Mouse (Mus musculus): ENCODE measurements around the gene Slc22a8.

The Slc22a8 gene

DNA sequence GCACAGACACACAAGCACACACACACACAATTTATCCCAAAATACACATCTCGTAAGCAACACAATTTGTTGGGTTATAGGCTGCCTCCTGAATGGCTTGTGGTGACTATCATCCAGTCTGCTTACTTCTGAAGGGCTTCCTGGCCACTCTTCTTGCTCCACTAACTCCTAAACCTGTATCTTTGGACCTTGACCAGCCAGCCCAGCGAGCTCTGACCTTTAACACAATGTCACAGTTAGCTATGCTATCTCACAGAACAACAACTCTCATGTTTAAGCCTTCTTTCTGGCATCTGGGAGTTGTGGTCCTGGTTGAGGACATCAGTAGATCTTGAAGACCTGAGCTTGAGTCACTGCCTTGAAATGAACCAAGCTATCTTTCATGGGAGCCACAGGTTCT lies 8.2 kb downstream of the Slc22a8 start:
- DNase-seq (ENCODE audit: low read depth, low spot score): no peak

DNA sequence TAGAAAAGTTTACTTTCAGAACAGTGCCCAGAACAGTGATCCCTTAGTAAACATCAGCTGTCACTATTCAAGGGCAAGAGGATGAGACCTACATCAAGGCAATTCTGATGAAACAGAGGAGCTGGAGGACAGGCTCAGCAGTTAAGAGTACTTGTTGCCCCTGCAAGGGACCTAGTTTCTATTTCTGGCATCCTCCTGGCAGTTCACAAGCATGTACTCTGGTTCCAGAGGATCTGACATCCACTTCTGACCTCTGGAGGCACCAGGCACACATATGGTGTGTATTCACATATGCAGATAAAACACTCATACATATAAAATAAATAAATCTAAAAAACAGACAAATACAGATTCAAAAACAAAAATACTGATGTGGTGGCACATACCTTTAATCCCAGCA lies 10.9 kb downstream of the Slc22a8 start:
- no peak for DNase-seq (ENCODE audit: low read depth, low spot score)

- no peak for DNase-seq (ENCODE audit: low read depth, low spot score)
These were observed 11.9 kb downstream of the Slc22a8 start for GRCm38 (mm10) chr19:8602914-8603313.

DNA sequence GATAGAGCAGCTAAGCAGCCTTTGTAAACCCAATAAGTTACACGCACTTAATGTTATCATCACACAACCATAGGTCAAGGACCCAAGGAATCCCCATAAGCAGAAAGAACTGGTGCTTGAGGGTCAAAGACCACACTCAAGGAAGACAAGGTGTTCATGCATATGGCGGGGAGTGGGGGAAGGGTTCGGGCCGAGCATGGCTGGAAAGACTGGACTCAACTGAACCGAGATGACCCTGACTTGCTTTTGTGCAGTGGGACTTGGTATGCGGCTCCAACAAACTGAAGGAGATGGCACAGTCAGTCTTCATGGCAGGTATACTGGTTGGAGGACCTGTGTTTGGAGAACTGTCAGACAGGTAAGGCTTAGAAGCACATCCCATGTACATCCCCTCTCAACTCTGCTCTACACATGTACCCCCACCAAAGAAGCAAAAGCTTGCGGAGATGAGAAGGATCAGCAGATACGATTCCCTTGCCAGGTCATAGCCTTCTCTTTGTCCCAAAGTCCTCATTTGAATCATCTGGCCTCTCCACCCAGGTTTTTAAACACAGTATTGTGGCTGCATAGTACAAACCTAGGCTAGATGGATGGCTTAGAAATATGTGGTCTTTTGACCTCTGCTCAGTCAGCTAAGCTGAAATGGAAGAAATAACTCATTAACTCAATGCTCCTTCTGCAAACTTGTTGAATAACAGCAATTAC lies 13.6 kb downstream of the Slc22a8 start:
- no peak for DNase-seq (ENCODE audit: low read depth, low spot score)

GRCm38 (mm10) chr19:8605241-8605558 lies 14.1 kb downstream of the Slc22a8 start:
- no peak for DNase-seq (ENCODE audit: low read depth, low spot score)

DNA sequence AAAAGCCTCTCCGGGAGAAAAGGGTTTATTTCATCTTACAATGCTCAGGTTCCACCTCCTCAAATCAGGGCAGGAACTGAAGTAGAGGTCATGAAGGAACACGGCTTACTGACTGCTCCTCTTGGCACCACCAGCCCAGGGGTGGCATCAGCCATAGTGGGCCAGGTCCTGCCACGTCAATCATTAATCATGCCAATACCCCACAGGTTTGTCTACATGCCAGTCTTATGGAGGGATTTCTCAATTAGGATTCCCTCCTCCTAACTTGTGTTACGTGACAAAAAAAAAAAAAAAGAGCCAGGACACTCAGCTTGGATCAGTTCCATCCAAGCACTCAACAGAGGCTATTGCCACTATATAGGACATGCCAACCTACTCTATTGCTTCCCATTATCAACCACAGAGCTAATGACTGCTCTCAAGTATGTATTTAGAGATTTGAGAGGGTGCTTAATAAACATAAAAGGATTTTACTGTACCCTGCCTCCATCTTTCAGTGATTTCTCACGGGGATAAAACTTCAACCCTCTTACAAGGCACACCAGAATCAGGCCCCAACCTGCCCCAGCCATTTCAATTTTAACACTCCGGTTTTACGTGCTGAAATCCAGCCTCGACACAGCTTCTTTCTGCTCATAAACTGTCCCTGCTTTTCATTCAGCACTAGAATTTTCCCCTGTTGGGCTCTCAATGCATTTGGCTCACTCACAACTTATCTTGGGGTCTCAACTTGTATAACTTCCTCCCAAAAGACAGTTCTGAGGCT lies 20.5 kb downstream of the Slc22a8 start:
- no peak for DNase-seq (ENCODE audit: low read depth, low spot score)

DNA sequence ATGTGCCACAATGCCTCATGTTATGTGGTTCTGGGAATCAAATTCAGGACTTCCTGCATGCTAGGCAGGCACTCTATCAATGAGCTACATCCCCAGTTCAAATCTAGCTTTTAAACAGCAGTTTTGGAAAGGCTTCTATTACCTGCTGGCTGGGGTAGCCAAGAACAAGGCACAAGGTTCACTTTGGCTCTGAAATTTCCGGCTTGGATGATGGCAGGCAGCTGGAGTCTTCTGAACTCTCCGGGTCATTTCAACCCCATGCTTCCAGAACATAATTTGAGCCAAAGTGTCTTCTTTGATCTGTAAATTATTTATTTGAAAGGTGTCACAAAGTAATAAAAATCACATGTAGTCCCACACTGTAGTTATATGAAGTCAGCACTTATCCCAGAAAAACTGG lies 22.1 kb downstream of the Slc22a8 start:
- no peak for DNase-seq (ENCODE audit: low read depth, low spot score)

- DNase-seq (ENCODE audit: low read depth, low spot score): no peak
These were observed 23.3 kb downstream of the Slc22a8 start for GRCm38 (mm10) chr19:8614343-8614742.

- no peak for DNase-seq (ENCODE audit: low read depth, low spot score)
These were observed 25.3 kb downstream of the Slc22a8 start for GRCm38 (mm10) chr19:8616314-8616713.

GRCm38 (mm10) chr19:8617904-8618303 lies 26.9 kb downstream of the Slc22a8 start, which contains the start of gene Slc22a6:
Gene Slc22a6, plus strand, starts transcription at chr19:8618039.
- no peak for DNase-seq (ENCODE audit: low read depth, low spot score)

DNA sequence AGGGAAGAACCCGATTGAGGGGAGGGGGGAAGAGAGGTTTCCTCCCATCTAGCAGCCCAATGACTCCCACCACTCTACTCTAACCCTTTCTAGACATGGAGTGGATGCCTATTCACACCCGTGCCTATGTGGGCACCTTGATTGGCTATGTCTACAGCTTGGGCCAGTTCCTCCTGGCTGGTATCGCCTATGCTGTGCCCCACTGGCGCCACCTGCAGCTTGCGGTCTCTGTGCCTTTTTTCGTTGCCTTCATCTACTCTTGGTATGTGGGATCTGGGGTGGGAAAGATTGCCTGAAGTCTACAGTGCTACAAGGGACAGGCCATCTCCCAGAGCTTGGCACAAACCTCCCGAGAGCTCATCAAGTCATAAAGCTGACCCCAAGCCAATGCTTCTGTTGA lies 30.0 kb downstream of the Slc22a8 start:
- no peak for DNase-seq (ENCODE audit: low read depth, low spot score)

- no peak for DNase-seq (ENCODE audit: low read depth, low spot score)
These were observed 39.2 kb downstream of the Slc22a8 start for GRCm38 (mm10) chr19:8630249-8630648.

GRCm38 (mm10) chr19:8630826-8631225 lies 39.8 kb downstream of the Slc22a8 start:
- DNase-seq (ENCODE audit: low read depth, low spot score): no peak

DNA sequence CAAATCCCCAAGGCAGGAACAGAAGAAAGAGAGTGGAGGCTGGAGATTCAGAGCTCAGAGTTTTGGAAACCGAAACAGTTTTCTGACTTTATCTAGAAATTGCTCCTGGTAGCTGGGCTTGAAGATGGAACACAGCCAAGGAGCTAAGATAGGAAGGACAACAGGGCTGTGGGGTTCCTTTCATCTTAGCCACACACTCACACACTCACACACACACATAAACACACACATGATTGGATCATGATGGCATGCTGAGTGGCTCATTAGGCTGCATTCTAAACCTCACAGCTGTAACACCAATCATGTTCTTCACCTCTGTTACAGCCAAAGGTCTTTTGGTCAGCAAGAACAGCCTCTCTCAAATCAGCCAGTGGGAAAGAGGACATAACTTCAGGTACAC lies 41.0 kb downstream of the Slc22a8 start:
- DNase-seq (ENCODE audit: low read depth, low spot score): no peak

DNA sequence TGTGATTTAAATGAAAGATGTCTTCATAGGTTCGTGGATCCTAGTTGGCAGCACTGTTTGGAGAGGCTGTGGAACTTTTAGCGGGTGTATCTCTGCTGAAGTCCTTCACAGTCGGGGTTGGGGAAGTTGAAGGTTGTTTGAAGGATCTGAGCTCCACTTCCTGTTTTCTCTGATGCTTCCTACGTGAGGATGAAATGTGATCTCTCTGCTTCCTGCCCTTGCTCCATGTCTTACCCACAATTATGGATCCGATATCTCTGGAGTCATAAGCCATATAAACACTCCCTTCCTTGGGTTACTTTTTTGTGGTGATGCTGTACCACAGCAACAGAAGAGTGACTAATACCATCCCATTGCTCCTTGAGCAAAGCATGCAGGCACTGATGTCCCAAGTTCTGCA lies 51.0 kb downstream of the Slc22a8 start:
- no peak for DNase-seq (ENCODE audit: low read depth, low spot score)

GRCm38 (mm10) chr19:8646393-8646792 lies 55.3 kb downstream of the Slc22a8 start:
- no peak for DNase-seq (ENCODE audit: low read depth, low spot score)

DNA sequence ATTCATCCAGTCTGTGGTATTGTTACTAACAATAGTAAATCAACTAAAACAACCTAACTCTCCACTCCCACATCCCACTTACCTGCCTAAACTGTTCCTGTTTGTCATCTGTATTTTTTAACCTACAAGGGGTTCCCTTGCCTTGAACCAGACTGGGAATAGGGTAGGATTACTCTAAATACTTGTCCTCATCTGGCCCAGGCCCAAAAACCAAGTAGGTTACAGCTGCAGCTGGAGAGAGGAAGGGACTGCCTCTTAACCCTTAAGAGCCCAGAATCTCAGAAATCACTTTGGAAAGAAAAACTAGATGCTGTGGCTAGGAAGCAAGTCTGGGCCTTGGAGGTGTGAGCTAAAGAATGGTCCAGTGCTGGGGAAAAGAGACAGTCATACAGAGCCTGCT lies 64.8 kb downstream of the Slc22a8 start:
- DNase-seq (ENCODE audit: low read depth, low spot score): no peak

GRCm38 (mm10) chr19:8656341-8656740 lies 65.3 kb downstream of the Slc22a8 start:
- DNase-seq (ENCODE audit: low read depth, low spot score): no peak
